Mouse (Mus musculus): ENCODE data around the gene Rhou.

- TF ChIP-seq CTCF (IDR thresholded peaks at IDR 0.05; ENCODE audit: insufficient read depth, low read length): peak; percentile 74
- TF ChIP-seq POLR2A (IDR thresholded peaks at IDR 0.05; ENCODE audit: borderline replicate concordance, extremely low read depth, low read depth, low read length): no peak
Measured at GRCm38 (mm10) chr8:123628968-123629755, 24.6 kb upstream of the Rhou start.

Data from lung, adult 2 months (tissue).